Mouse (Mus musculus): ENCODE results near the gene Ccdc47. TPM values are rescaled to one million over a fixed set of nuclear protein-coding genes. Genes with fewer than 3 reads are reported as not detected.

Ccdc47 gene
- total RNA-seq, 2 experiments from 2014 or later = 82.8 to 101 TPM

- DNase-seq = peak; percentile 90 to 91
Observed at GRCm38 (mm10) chr11:106160841-106161721, 55.1 kb downstream of the Ccdc47 start, which contains the start of the genes Gm10840 and Limd2. Gm10840 (plus strand) TSS chr11:106160850. Limd2 (minus strand) TSS chr11:106160860.

- DNase-seq = peak; percentile 83 to 85
Observed at GRCm38 (mm10) chr11:106159921-106160840, 56.0 kb downstream of the Ccdc47 start.

- DNase-seq = peak in 1 of 2 experiments; percentile 38
Observed at GRCm38 (mm10) chr11:106159216-106159920, 56.8 kb downstream of the Ccdc47 start.

GRCm38 (mm10) chr11:106158930-106159215 lies 57.3 kb downstream of the Ccdc47 start:
- peak in 1 of 2 experiments; percentile 18 for DNase-seq

GRCm38 (mm10) chr11:106158081-106158929 lies 57.8 kb downstream of the Ccdc47 start:
- peak in 1 of 2 experiments; percentile 51 for DNase-seq

GRCm38 (mm10) chr11:106157154-106157553 lies 59.0 kb downstream of the Ccdc47 start:
- DNase-seq = no peak

GRCm38 (mm10) chr11:106156257-106156656 lies 59.9 kb downstream of the Ccdc47 start:
- no peak for DNase-seq

- DNase-seq = no peak
Observed at GRCm38 (mm10) chr11:106155761-106156160, 60.4 kb downstream of the Ccdc47 start.

- no peak for DNase-seq
Observed at GRCm38 (mm10) chr11:106154770-106155169, 61.4 kb downstream of the Ccdc47 start.

- DNase-seq = no peak
Observed at GRCm38 (mm10) chr11:106154091-106154490, 62.1 kb downstream of the Ccdc47 start.

- peak in 1 of 2 experiments; percentile 61 for DNase-seq
Observed at GRCm38 (mm10) chr11:106152132-106152531, 64.0 kb downstream of the Ccdc47 start.

- no peak for DNase-seq
Observed at GRCm38 (mm10) chr11:106151219-106151618, 64.9 kb downstream of the Ccdc47 start.

Other genes starting within 250 kb of the Ccdc47 start
- 1 to 10 TPM; 5.0 to 8.1 TPM for gene Ace, start 248.4 kb downstream of the Ccdc47 start, total RNA-seq (2021)
- not detected for gene Ace3, start 221.7 kb downstream of the Ccdc47 start, total RNA-seq (2021)
- 1 to 10 TPM in 1 of 2 experiments, under 1 TPM in 1; 0.99 to 1.0 TPM for gene Kcnh6, start 208.2 kb downstream of the Ccdc47 start, total RNA-seq (2021)
- gene Dcaf7, start 179.5 kb downstream of the Ccdc47 start, total RNA-seq (2021) = 100 to 1,000 TPM; 137 to 141 TPM
- 10 to 100 TPM; 19.7 to 20.1 TPM for gene Taco1, start 150.3 kb downstream of the Ccdc47 start, total RNA-seq (2021)
- gene Map3k3, start 131.7 kb downstream of the Ccdc47 start, total RNA-seq (2021) = 10 to 100 TPM; 29.3 to 33.8 TPM
- gene Gm10840, start 55.5 kb downstream of the Ccdc47 start, total RNA-seq (2021) = 1 to 10 TPM in 1 of 2 experiments, not detected in 1; 2.2 TPM
- 100 to 1,000 TPM; 138 to 144 TPM for gene Limd2, start 55.5 kb downstream of the Ccdc47 start, total RNA-seq (2021)
- 10 to 100 TPM; 27.5 to 29.9 TPM for gene Strada, start 14.2 kb downstream of the Ccdc47 start, total RNA-seq (2021)
- 10 to 100 TPM; 69.9 to 70.9 TPM for gene Ddx42, start 582 bp upstream of the Ccdc47 start, total RNA-seq (2021)
- gene Ftsj3, start 39.7 kb upstream of the Ccdc47 start, total RNA-seq (2021) = 10 to 100 TPM; 30.6 to 31.4 TPM
- 100 to 1,000 TPM; 163 to 169 TPM for gene Psmc5, start 39.8 kb upstream of the Ccdc47 start, total RNA-seq (2021)
- gene Smarcd2, start 56.6 kb upstream of the Ccdc47 start, total RNA-seq (2021) = 10 to 100 TPM; 28.5 to 38.9 TPM
- under 1 TPM; 0.17 to 0.18 TPM for gene Tcam1, start 60.3 kb upstream of the Ccdc47 start, total RNA-seq (2021)
- gene Gh, start 85.5 kb upstream of the Ccdc47 start, total RNA-seq (2021) = not detected
- under 1 TPM in 1 of 2 experiments, not detected in 1; 0.33 TPM for gene Cd79b, start 98.4 kb upstream of the Ccdc47 start, total RNA-seq (2021)
- gene Scn4a, start 136.9 kb upstream of the Ccdc47 start, total RNA-seq (2021) = not detected
- gene Prr29, start 149.1 kb upstream of the Ccdc47 start, total RNA-seq (2021) = not detected
- 1 to 10 TPM; 2.3 to 2.8 TPM for gene Icam2, start 171.7 kb upstream of the Ccdc47 start, total RNA-seq (2021)